11 mouse cellular contexts compared by ENCODE assay signal in genomic region chr2:92813028-92813427, GRCm38 (mm10).
DNase-seq lines count a peak whose midpoint lies in the region; ATAC-seq and TF ChIP-seq lines count a peak whose summit lies in the region.
"Had no signal": no experiment of that assay in that cellular context is flagged by ENCODE, and none has a peak within 500 bp of the region (broad histone marks: within the 10 kb centered on the region; RNA-seq: fewer than 3 reads in every experiment).

No protein-coding gene starts in this region.

- no peak overlapping the region for H3K4me2 ChIP-seq in forebrain, embryonic 12.5 days
- H3K4me2 ChIP-seq in forebrain, embryonic 13.5 days, result no peak overlapping the region
- H3K4me2 ChIP-seq in midbrain, postnatal 0 days (ENCODE audit: low read depth, low read length, poor library complexity, severe bottlenecking), result no peak overlapping the region
- H3K4me2 ChIP-seq: liver, embryonic 13.5 days had no signal

- H3K4me1 ChIP-seq in forebrain, embryonic 12.5 days, result peaks cover 24% of the 10 kb centered on the region
- H3K4me1 ChIP-seq in forebrain, embryonic 13.5 days, result peaks cover 13% of the 10 kb centered on the region
- H3K4me1 ChIP-seq in midbrain, postnatal 0 days (ENCODE audit: insufficient read depth, low read length), result peaks cover 19% of the 10 kb centered on the region
- H3K4me1 ChIP-seq: liver, embryonic 13.5 days had no signal

- intact Hi-C loops in left cerebral cortex, postnatal 4 days (cut with DNase I), result loop anchor here (5.0 to 10.0 kb wide), 2 partner anchors 118 to 326 kb away; no protein-coding TSS in a partner anchor

- no peak overlapping the region for H3K4me3 ChIP-seq in forebrain, embryonic 12.5 days (replicated peaks)
- H3K4me3 ChIP-seq in forebrain, embryonic 13.5 days, result no peak overlapping the region
- H3K4me3 ChIP-seq in midbrain, postnatal 0 days (ENCODE audit: low read depth, low read length), result no peak overlapping the region
- H3K4me3 ChIP-seq: liver, embryonic 13.5 days had no signal

- peaks cover 5% of the 10 kb centered on the region; the same call in 1 of the 2 replicates for H3K27me3 ChIP-seq in forebrain, embryonic 12.5 days
- H3K27me3 ChIP-seq in forebrain, embryonic 13.5 days, result no peaks in the 10 kb centered on the region
- no peaks in the 10 kb centered on the region for H3K27me3 ChIP-seq in midbrain, postnatal 0 days (ENCODE audit: insufficient read depth, low read length)

- H3K9me3 ChIP-seq in forebrain, embryonic 12.5 days, result no peaks in the 10 kb centered on the region
- no peaks in the 10 kb centered on the region for H3K9me3 ChIP-seq in forebrain, embryonic 13.5 days (replicated peaks)
- H3K9me3 ChIP-seq in midbrain, postnatal 0 days (ENCODE audit: low read length), result no peaks in the 10 kb centered on the region
- H3K9me3 ChIP-seq: liver, embryonic 13.5 days had no signal

- peak; percentile 33; the same call in 1 of the 2 replicates for ATAC-seq in forebrain, embryonic 12.5 days (ENCODE audit: low FRiP score)
- ATAC-seq in forebrain, embryonic 13.5 days, result no peak
- ATAC-seq in midbrain, postnatal 0 days (ENCODE audit: low FRiP score), result no peak

- DNase-seq in left cerebral cortex, adult 11 months (ENCODE audit: low spot score), result peak; percentile 59
- DNase-seq in left cerebral cortex, postnatal 4 days, result no peak
- DNase-seq in layer of hippocampus, adult 8-10 months (ENCODE audit: low spot score in 2 of 2), result peak; percentile 48 to 50
- DNase-seq in midbrain, postnatal 0 days (ENCODE audit: low spot score), result no peak
- DNase-seq in retina, embryonic 14.5 days (ENCODE audit: low spot score), result no peak
- no peak for DNase-seq in ovary, adult 18-20 months (ENCODE audit: low spot score)
- DNase-seq: gastrocnemius, postnatal 10 days; liver, embryonic 13.5 days; thymus, postnatal 36 days had no signal

- TF ChIP-seq CTCF in midbrain, postnatal 0 days (IDR thresholded peaks at IDR 0.05), result no peak

- H3K9ac ChIP-seq in forebrain, embryonic 12.5 days, result no peak overlapping the region
- H3K9ac ChIP-seq in forebrain, embryonic 13.5 days, result no peak overlapping the region
- no peak overlapping the region; the same call in 1 of the 2 replicates for H3K9ac ChIP-seq in midbrain, postnatal 0 days (replicated peaks; ENCODE audit: low read length, poor library complexity, severe bottlenecking)
- H3K9ac ChIP-seq: liver, embryonic 13.5 days had no signal

- no peaks in the 10 kb centered on the region for H3K36me3 ChIP-seq in forebrain, embryonic 12.5 days (replicated peaks)
- H3K36me3 ChIP-seq in forebrain, embryonic 13.5 days (ENCODE audit: poor library complexity, severe bottlenecking), result no peaks in the 10 kb centered on the region
- no peaks in the 10 kb centered on the region for H3K36me3 ChIP-seq in midbrain, postnatal 0 days (ENCODE audit: insufficient read depth, low read length)
- H3K36me3 ChIP-seq: liver, embryonic 13.5 days had no signal

- H3K27ac ChIP-seq in forebrain, embryonic 12.5 days, result no peak overlapping the region
- H3K27ac ChIP-seq in forebrain, embryonic 13.5 days, result no peak overlapping the region
- H3K27ac ChIP-seq in midbrain, postnatal 0 days (ENCODE audit: low read depth, low read length), result peak overlapping the region; percentile 43; the same call in 1 of the 2 replicates
- H3K27ac ChIP-seq: liver, embryonic 13.5 days had no signal

- 80% methylated on average over 11 of the region's 11 CpGs for WGBS in forebrain, embryonic 12.5 days
- 61% methylated on average over 11 of the region's 11 CpGs for WGBS in forebrain, embryonic 13.5 days
- WGBS in midbrain, postnatal 0 days, result 52% methylated on average over 11 of the region's 11 CpGs

Comparison
In these comparisons a context has a peak if more than half of its experiments do, and no peak if none do; other contexts are left out.
1. DNase-seq: peak in left cerebral cortex, adult 11 months (single experiment) and layer of hippocampus, adult 8-10 months (2 of 2); none in left cerebral cortex, postnatal 4 days (single experiment), midbrain, postnatal 0 days (single experiment), retina, embryonic 14.5 days (single experiment) and ovary, adult 18-20 months (single experiment).